Mouse (Mus musculus): ENCODE data around the gene Ric8b. TPM values are rescaled to one million over a fixed set of nuclear protein-coding genes. Genes with fewer than 3 reads are reported as not detected.

Gene Ric8b
- total RNA-seq, 2 experiments from 2014 or later, result 3.3 to 5.2 TPM

DNA sequence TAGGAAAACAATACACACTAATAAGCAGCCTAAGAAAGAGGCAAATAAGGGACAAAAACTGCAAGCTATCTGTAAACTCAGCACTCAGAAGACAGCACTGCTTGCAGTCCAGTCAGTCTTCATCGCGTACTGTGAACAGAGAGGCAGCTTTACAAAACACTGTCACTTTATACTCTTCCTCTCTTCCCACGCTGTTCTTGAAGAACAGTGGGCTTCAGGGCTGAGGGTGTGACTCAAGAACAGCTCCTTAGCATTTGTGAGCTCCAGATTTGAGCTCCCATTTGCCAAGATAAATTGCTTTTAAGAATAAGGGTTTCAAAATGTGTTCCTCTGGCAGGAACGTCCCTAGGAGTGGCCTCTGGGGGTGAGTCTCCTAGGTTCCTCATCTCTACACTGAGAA is 33.0 kb downstream of the Ric8b start:
- no peak for ATAC-seq (replicated peaks; ENCODE audit: low FRiP score, poor library complexity, severe bottlenecking)

DNA sequence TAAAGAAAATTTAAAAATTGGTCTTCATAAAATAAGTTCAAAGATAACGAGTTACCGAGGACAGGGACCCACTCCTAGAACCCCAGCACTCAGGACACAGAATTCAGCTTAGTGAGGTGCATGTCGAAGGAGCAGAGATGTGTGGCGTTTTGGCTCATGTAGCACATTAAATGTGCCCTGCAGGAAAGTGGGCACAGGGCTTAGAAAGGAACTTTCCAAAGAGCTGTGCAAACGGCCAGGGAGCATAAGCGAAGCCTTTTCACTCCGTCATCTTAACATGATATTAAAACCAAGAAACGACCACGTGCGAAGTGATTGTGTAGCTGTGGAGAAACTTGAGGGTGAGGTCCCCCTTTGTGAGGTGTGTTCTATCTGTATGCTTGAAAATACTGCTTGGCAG is 36.8 kb downstream of the Ric8b start:
- ATAC-seq (replicated peaks; ENCODE audit: low FRiP score, poor library complexity, severe bottlenecking), result no peak

DNA sequence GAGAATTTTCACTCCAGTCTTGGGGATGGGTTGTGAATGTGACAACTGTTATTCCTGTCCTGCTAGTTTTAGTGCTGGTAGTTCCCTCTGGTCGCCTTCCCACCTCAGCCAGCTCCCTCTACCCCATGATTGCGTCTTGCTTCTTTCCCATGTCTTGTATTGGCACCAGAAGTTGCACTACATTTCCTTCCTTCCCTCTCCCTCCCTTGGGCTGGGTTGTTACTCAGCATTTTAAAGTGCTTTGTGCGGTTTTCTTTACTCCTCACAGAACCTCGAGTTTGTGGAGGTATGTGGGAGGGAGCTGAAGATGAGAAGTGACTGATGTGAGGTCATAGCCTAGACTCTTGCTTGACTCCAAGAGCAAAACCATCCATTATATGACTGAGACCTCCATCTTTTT is 38.8 kb downstream of the Ric8b start:
- ATAC-seq (replicated peaks; ENCODE audit: low FRiP score, poor library complexity, severe bottlenecking), result no peak

DNA sequence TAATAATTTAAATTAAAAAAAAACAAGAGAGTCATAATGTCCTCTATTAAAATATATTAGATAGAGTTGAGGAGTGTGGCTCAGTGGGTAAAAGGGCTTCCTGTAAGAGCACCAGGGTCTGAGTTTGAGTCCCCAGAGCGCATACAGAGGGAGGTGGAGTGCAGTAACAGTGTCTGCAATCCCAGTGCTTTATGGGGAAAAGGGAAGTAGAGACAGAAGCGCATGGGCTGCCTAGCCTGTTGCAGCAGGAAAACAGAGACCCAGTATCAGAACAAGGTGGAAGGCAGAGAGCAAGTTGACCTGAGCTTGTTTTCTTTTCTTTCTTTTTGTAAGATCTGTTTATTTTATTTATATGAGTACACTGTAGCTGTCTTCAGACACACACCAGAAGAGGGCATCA is 41.2 kb downstream of the Ric8b start:
- ATAC-seq (replicated peaks; ENCODE audit: low FRiP score, poor library complexity, severe bottlenecking), result no peak

DNA sequence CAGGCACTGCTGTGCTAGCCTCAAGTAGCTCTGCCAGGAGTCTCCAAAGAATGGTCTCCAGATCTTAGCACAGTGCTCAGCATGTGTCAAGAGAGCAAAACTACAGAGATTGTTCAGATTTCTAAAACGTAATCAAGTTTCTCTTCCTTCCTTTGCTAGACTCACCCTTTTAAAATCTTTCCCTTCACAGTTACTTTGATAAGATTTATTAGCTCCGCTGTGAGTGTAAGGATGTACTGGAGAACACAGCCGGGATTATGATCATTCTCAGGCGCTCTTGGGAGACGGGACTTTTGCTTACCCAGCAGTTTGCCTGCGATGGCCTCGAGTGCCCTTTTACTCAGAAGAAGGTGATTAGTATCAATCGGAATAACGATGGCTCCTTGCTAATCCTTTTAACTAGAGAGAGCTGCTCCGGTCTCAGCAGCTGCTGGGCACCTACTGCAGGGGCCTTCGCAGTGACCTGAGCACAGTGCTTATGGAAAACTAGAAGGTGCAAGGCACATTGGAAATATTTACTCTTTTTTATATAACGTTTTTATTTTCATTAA is 43.0 kb downstream of the Ric8b start:
- ATAC-seq (replicated peaks; ENCODE audit: low FRiP score, poor library complexity, severe bottlenecking), result no peak

DNA sequence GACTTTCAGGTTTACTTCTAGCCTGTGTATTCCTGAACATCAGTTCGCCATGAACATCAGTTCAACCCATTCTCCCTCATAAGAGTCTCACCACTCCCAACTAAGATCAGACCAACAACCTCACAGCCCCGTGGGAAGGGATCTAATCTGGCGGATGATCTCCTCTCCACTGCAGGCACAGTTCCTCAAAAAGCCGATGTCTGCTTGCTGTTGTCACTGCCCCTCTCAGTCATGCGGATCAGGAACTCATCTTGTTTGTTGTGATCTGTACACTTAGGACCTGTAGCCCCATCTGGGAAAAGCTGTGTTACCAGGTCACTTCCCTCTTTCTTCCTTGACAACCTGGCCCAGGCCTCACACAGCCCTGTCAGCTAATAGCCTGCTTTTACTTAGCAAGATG is 45.7 kb downstream of the Ric8b start:
- no peak for ATAC-seq (replicated peaks; ENCODE audit: low FRiP score, poor library complexity, severe bottlenecking)

DNA sequence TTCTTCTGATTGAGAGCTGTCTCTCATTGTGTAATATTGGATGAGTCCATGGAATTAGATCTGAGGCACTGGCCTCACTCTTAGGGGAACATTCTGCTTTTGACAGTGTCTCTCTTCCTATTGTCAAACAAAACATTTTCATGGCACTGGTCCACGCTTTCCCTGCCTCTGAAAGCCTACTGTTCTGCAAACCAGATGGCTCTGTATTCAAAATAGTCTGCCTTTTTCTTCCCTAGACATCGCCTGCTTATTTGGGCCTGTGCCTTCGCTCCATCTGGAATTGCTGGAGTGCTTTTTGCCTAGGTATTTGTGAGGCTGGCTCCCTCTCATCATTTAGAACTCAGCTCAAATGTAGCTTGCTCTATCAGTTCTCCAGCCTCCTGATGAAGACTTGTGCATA is 46.3 kb downstream of the Ric8b start:
- no peak for ATAC-seq (replicated peaks; ENCODE audit: low FRiP score, poor library complexity, severe bottlenecking)

DNA sequence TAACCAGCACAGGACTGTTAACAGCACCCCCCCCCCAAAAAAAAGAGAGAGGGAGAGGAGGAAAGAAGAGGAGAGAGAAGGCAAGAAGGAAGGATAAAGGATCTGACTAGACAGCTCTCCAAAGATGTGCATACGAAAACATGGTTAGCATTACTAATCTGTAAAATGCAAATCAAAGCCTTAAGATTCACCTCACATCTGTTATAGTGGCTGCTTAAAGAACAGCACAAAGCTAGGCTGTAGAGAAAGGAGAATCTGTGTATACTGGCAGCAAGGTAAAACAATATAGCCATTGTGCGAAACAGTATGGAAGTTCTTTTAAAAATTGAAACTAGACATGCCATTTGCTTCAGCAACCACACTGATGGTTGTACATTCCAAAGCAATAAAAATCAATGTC is 49.1 kb downstream of the Ric8b start:
- ATAC-seq (replicated peaks; ENCODE audit: low FRiP score, poor library complexity, severe bottlenecking), result no peak

DNA sequence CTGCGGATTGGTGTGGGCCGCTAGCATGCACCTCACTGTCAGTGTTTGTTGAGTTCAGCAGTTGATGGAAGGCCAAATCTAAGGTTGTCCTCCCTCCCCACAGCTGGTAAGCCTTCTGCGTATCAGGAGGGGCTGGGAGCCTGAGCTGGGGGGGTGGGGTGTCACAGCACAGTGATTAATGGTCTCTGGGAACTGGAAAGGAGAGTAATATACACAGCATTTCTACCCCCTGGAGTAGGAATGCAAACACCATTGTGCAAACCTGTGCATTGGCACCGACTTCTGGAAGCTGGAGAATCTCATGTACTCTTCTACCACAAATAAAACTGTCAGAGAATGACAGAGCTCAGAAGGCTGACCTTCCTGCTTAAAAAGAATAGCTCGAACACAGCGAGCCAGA is 50.2 kb downstream of the Ric8b start:
- ATAC-seq (replicated peaks; ENCODE audit: low FRiP score, poor library complexity, severe bottlenecking), result no peak

DNA sequence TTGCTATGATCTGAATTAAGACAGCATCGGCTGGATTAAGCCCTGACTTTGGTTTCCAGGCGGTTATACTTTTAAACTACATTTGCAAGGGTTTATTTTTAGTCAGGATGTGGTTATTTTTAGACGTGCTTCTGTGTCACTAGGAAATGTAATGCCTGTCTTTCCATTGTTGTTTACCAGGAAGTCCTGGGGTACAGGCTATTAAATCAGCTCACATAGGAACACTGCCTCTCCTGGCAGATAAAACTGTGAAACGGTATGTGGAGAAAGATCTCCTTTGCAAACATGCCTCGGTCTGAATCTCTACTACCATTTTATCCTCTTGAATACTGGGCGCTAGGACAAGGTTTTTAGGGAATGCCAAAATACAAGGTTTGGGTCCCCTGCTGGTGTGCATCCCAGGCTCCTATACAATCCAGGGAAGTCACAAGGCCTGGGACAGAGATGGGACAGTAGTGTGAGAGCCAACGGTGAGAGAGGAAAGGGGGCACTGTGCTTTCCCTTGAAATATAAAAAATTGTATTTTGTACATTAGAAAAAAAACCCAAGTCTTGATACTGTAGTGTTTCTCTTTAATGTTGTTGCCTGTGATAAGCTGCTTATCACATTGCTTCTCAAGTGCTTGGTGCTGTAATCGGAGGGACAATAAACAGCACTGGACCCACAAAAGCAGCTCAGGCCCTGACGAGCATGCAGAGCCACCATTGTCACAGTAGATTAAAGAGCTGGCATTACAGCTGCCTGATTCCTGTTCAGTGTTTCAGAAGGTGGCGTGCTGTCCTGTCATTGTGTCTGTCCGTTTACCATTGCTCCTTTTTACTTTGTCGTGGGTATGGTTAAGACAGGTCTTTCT is 51.7 kb downstream of the Ric8b start:
- ATAC-seq (replicated peaks; ENCODE audit: low FRiP score, poor library complexity, severe bottlenecking), result no peak

DNA sequence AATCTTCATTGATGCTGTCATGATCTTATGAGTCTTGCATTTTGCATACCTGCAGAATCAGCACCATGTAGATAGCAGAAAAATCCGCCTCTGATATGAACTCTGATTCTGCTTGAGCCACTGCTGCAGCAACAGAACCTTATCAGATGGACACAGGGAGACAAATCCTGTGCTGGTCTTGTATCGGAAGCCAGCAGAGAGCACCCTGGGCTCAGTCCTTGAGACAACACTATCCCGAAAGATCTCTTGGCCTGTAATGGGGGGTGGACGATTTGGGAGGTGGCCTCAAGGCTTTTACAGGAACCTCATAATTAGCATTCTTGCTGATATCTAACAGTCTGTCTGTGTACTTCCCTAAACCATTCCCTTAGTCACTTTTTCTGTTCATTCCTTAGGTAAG is 57.8 kb downstream of the Ric8b start:
- ATAC-seq (replicated peaks; ENCODE audit: low FRiP score, poor library complexity, severe bottlenecking), result no peak

DNA sequence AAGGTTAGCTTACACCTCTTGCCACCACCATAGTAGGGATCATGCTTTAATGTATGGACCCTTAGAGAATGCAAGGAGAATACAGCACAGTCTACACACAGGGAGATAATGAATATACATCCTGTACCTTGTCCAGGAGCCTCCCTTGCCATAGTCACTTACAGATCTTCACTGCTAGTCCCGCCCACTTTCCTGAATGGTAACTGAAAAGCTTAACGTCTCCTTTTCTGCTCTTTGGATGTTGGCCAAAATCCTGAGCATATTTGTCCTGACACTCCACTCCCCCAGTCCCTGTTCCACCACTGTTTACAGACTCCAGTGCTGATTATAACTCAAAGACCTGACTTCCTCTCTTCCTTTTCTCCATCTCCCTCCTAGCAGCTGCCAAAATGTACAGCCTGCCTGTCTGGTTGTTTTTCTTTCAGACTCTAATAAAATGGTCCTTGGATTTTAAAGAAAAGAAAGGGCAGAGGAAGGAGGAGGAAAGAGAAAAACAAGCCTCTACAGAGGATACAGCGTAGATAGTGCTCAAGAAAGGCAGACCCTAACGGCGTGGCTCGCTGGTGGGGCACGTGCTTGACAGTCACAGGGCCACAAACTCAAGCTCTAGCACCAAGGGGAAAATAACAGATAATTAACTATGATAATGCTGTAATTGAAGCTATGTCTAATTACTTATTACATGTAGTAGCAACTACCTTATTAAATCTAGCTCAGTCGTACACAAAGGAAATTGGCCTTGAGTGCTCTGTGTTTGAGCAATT is 59.4 kb downstream of the Ric8b start:
- ATAC-seq (replicated peaks; ENCODE audit: low FRiP score, poor library complexity, severe bottlenecking), result no peak

DNA sequence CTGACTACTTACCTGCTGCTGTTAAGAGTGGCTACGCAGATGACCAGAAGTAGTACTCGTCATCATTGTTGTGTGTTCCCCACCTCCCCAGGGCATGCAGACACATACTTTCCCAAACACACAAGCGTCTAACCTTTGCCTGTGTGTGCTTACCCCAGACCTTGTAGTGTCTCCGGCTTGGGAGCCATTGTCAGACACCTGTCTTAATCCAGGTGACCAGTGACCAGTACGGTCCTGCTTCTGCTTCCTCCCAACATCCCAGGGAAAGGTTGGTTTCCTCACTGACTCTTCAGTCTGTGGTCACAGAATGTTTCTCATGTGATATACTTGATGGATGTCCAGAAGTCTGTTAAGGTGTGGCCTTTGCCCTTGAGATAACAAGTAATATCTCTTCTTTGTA is 62.9 kb downstream of the Ric8b start:
- no peak for ATAC-seq (replicated peaks; ENCODE audit: low FRiP score, poor library complexity, severe bottlenecking)

DNA sequence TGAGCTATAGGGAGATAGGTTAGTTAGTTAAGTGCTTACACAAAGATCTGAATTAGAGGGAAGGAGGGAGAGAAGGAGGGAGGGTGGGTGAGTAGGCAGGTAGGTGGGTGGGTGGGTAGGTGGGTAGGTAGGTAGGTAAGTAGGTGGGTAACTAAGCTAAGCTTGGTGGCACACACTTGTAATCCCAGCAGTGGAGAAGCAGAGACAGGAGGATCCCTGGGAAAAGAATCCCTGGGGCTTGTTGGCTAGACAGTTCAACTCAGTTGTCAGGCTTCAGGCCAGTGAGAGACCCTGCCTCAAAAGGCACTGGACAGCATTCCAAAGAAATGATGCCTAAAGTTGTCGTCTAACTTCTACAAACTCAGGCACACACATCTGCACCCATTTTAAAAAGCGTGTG is 64.0 kb downstream of the Ric8b start:
- no peak for ATAC-seq (replicated peaks; ENCODE audit: low FRiP score, poor library complexity, severe bottlenecking)

DNA sequence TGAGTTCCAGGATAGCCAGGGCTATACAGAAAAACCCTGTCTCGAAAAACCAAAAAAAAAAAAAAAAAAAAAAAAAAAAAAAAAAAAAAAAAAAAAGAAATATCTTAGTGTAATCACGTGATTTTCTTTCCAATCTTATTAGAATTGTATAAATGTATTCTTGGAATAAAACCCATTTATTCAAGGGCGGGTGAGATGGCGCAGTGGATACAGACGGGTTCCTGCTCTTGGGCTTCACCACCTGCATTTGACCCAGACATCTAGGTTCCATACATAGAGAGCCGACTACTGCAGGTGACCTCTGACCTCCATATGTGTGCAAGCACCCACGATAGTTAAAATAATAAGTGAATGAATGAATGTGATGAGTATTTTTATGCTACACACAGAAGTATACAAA is 65.3 kb downstream of the Ric8b start:
- ATAC-seq (replicated peaks; ENCODE audit: low FRiP score, poor library complexity, severe bottlenecking), result no peak

DNA sequence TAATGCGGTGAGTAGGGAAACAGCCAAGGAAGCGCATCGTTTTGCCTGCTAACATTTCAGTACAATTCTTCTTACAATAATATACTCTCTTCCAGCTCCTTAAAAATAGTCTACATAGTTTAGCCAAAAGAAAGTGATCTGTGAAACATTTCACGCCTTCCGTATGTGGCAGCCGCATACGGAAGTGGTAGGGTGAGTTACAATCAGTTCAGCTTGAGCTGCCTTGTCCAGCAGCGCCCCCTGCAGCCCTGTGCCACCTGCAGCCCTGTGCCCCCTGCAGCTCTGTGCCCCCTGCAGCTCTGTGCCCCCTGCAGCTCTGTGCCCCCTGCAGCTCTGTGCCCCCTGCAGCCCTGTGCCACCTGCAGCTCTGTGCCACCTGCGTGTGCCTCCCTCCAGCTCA is 68.5 kb downstream of the Ric8b start:
- ATAC-seq (replicated peaks; ENCODE audit: low FRiP score, poor library complexity, severe bottlenecking), result no peak

DNA sequence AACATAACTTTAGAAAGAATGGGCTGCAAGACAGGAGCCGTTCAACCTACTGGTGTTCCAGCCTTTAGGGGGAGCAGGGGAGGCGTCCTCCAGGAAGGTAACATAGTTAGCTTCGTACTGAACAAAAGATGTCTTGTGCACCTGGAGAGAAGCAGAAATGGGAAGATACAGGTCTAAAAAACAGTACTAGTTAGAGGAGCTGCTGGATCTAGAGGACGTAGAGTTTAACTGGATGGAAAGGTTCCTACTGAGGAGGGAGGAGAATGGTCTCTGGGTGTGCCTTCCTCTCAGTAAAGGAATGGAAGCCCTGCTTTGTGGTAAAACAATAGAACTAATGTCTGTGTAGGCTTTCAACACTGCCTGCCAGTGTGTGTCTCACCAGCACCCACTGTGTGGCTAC is 70.2 kb downstream of the Ric8b start:
- no peak for ATAC-seq (replicated peaks; ENCODE audit: low FRiP score, poor library complexity, severe bottlenecking)

DNA sequence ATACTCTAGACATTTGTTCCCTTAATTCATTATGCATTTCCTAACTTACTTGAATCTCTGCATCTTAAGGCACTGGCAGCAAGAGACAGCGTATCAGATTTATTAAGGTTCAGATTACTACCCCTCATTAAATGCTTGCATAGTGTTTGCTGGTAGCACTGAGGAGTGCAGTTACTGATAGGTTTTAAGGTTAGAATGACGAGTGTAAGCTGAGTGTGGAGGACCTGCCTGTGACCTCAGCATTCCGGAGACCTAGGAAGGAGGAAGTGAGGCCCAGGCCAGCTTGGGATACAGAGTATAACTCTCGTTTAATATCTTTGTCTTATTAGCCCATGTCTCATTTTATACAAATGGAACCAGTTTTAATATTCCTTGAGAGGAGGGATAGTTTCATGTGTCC is 71.2 kb downstream of the Ric8b start:
- no peak for ATAC-seq (replicated peaks; ENCODE audit: low FRiP score, poor library complexity, severe bottlenecking)

DNA sequence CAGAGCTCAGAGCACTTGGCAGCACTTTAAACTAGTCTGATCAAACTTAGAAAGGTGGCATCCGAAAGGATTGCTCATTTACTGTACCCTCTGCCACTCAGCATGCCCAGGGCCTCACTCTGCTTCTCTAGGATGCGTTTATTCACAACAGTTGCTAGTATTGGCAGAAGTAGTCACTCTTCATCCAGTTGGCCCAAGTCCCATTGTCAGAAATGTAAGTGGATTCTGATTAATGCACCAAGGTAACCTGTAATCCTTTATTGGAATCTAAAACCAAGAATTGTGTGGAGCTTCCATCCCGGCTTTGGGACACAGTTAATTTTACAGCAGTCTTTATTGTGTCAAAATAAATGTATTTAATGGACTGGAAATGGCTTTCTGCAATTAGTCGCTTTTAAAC is 76.9 kb downstream of the Ric8b start:
- no peak for ATAC-seq (replicated peaks; ENCODE audit: low FRiP score, poor library complexity, severe bottlenecking)

DNA sequence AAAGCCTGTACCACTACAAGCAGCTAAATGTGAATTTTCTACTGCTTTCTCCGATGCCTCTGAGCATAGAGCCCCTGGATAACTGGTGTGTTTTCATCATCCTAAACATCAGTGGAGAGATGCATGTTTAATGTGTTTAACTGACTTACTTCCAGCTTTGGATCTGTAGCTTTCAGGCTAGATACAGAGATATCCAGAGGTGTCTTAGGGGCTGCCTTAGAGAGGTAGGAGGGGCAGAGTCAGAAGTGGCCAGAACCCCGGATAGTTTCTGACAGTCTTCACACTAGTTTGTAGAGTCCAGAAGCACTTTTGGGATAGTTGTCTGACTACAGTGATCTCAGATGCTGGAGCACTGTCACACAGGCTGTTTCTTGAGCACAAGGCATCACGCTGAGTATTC is 77.6 kb downstream of the Ric8b start:
- no peak for ATAC-seq (replicated peaks; ENCODE audit: low FRiP score, poor library complexity, severe bottlenecking)

DNA sequence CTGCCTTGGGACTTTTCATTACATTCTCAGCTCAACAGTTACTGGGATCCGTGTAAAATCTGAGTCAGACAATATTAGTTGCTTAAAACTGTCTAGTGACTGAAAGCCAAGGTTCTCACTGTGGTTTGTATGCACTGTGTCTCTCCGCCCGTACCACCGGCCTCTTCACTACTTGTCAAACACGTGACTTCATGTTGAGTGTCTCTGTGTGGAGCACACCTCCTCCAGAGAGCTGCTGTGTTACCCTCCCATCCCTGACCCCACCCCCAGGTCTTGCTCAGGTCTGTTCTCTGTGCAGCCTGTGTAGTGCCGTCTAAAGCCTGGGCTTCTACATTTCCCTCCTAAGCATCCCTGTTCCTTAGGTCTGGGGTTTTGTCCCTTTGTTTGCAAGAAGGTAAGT is 79.0 kb downstream of the Ric8b start:
- no peak for ATAC-seq (replicated peaks; ENCODE audit: low FRiP score, poor library complexity, severe bottlenecking)
